Mouse (Mus musculus) brain, embryonic 14.5 days (tissue): ENCODE results near the gene Mpdu1.

ENCODE experiments used
- CTCF ChIP-seq: fragments of 200-500 bp; IDR thresholded peaks from 2 replicates; pipeline ENCODE4 v1.5.1; 2012; ENCODE audit warnings: inconsistent platforms, mild to moderate bottlenecking, moderate library complexity, borderline replicate concordance; ENCODE audit not compliant: insufficient read depth, insufficient read length; ENCODE audit errors: extremely low read depth
- POLR2A ChIP-seq: fragments of 200-500 bp; IDR thresholded peaks from 2 replicates; pipeline ENCODE4 v1.6.1; 2012; ENCODE audit warnings: mild to moderate bottlenecking, inconsistent platforms, borderline replicate concordance; ENCODE audit not compliant: poor library complexity, insufficient read depth, insufficient read length, severe bottlenecking; ENCODE audit errors: extremely low read depth

DNA sequence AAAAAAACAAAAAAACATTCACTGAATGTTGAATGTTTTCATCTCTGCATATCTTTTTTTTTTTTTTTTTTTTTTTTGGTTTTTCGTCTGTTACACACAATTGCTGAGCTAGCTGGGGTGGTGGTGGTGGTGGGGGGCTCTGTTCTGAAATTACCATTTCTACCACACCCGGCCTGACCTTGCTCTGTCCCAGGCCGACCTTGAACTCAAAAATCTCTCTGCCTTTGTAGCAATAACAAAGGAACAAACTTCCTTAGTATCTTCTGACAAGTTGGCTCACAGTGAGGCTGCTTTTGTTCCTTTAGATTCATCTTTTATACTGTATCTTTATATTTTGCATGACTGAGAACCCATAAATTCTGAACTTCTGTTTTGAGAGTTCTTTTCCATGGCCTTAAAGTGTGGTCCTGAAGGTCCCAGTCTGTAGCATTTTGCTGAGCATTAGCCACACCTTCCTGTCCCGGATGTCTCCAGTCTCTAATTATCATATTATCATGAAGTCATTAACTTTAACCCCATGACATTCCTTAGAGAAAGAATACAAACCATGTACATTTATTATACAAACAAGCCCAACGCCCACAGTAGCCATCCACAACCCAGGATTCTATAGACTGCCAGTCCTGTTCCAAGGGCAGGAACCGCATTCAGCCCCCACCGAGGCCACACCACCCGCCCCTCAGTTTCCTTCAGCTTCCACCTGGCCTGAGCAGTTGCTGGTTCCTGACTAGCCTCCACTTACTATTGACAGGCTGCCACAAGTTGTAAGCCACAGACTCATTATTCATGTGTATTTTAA lies 41.6 kb upstream of the Mpdu1 start:
- TF ChIP-seq CTCF (no peak), POLR2A (no peak)
